Mouse (Mus musculus) spleen, adult 2 months (tissue): Measurements from ENCODE around the gene Myo1h.

Source experiments
- CTCF ChIP-seq: fragments of 200-500 bp; IDR thresholded peaks from 2 replicates; pipeline ENCODE4 v1.5.1; 2011; ENCODE audit warnings: mild to moderate bottlenecking, inconsistent platforms; ENCODE audit not compliant: insufficient read depth, insufficient read length, insufficient replicate concordance; ENCODE audit errors: extremely low read depth
- POLR2A ChIP-seq: fragments of 200-500 bp; IDR thresholded peaks from 2 replicates; pipeline ENCODE4 v1.6.1; 2011; ENCODE audit warnings: low read depth, low read length, inconsistent platforms

- TF ChIP-seq POLR2A: no peak
- no peak for TF ChIP-seq CTCF
Measured at GRCm38 (mm10) chr5:114288874-114289273, at the start of gene Myo1h.
